Mouse (Mus musculus): ENCODE results near the gene Atf5.
A peak's percentile ranks its signal among the peaks of the same experiment; 100 is the strongest.

Gene Atf5

DNA sequence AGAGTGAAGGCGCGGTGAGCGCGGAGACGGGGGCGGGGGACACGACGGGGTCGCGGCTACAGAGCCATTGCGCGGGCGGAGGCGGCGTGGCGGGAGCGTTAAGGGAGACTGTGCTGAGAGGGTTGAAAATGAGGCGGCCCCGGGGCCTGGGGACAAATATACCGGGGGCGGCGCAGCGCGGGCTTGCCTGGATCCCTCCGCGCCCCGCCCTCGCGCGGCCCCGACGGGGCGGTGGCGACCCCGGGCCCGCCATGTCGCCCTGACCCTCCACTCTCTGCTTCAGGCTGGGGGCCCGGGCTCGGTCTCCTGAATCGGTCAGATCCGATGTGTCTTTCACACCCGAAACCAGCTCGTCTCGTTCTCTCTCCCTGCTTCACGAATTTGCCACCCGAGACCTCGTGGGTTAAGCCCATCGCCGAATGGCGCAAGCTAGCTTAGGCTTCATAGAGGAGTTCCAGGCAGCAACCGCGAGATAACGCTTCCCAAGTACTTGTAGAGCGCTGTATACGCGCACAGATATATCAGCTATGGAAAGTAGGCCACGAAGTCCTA is at the start of gene Atf5:
Atf5 (minus strand) TSS at position 189 of the 552 bp plus-strand sequence.
- DNase-seq: peak; percentile 76

DNA sequence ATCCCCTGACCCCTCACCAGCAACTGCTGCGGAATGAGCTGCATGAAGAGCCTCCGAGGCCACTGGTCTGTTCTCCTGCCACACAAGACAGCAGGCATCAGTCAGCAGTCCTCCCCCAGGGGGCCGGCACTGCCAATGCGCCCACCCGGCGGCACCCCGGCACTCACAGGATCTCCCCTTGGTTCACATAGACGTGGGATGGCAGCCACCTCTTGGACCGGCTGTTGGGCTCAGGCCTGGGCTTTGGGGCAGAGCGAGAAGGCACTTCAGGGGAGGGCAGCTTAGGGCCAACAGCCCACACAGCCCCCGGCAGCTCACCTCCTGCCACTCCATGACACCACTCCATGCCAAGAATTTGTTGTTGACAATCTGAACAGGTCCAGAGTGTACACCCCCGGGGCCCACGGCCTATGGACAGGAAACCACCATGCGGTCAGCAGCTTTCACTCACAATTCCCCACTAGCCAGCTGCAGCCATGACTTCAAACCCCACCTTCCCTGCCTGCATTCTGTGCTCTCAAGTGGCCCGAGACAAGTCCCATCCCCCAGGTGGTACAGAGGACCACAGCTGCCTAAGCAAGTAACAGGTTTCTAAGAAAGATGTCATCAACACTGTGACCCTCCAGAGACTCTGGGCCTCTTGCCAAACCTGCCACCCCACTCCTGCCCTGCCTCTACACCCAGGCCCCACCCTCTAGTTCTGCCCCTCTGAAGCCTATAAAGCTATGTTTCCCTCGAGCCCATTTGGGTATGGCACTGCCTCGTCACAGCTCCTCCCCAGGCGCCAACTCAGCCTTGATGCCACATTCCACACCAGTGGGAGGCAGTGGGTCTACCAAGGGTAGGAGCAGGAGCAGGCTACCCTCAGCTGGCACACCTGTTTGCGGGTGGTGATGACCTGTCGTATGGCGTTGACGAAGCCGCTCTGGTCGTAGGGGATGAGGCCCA is 48.4 kb upstream of the Atf5 start:
- DNase-seq: no peak

DNA sequence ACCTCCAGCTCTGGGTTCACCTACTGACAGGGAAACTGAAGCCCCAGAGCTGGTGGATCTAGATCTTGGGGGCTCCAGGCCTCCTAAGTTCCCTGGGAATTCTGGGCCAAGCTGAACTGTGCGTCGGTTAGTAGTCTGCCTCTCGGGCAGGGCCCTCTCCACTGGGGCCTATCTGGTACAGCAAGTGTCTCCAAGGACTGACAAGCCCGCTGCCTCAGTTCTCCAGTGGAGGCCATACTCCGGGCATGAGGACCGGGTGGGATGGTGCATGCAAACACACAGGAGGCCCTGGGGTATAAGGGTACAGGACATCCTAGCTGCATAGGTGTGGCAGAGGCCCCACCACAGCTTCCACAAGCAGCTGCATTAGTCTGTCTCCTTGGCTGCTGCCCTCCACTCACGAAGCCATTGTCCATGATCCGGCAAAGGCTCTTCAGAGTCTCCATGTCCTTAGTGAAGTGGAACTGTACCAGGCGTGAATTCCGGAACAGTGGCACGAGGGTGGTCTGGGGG is 47.6 kb upstream of the Atf5 start:
- no peak for DNase-seq

DNA sequence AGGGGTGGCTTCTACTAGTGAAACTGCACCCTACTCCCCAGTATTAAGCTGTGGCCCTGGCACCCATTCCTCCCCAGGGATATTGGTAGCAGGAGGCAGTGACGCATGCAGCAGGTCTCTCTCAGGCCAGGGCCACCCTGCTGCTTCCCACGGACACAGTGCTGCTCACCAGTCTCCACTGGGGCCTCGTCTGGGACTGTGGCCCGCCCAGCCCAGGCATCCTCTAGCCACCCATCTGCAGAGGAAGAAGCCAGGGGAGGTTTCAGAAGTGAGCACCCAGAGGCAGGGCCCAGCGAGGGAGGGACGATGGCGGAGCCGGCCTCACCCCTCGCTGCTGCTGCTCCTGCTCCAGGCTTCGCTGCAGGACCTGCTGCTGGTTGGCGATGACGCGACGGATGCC is 46.8 kb upstream of the Atf5 start:
- no peak for DNase-seq

DNA sequence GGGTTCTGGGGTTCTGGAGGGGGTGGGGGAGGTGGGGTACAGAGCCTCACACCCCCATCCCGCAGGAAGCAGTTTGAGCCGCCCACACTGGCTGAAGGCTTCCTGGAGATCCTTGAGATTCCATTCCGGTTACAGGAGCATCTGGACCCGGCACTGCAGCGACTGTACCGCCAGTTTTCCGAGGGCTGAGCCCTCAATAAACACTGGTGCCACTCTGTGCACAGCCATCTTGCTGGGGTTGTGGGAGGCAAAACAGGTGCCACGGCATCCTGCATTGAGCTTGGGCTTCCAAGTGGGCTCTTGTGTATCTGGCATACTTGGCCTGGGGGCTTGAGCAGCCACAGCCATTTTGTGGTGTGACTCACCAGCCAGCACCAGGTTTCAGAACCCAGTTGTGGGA is 46.0 kb upstream of the Atf5 start:
- no peak for DNase-seq

DNA sequence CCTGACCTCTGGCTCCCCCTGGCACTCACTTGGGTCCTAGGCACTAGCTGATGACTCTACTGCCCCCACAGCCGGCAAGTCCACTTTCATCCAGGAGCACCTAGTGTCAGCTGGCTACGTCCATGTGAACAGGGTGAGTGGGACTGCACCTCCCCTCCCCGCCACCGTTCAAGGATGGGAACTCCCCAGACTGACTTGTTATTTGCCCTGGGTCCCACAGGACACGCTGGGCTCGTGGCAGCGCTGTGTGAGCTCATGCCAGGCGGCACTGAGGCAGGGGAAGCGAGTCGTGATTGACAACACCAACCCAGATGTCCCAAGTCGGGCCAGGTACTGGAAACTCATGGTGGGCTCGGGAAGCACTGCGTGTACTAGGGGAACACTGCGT is 45.0 kb upstream of the Atf5 start:
- DNase-seq: no peak

DNA sequence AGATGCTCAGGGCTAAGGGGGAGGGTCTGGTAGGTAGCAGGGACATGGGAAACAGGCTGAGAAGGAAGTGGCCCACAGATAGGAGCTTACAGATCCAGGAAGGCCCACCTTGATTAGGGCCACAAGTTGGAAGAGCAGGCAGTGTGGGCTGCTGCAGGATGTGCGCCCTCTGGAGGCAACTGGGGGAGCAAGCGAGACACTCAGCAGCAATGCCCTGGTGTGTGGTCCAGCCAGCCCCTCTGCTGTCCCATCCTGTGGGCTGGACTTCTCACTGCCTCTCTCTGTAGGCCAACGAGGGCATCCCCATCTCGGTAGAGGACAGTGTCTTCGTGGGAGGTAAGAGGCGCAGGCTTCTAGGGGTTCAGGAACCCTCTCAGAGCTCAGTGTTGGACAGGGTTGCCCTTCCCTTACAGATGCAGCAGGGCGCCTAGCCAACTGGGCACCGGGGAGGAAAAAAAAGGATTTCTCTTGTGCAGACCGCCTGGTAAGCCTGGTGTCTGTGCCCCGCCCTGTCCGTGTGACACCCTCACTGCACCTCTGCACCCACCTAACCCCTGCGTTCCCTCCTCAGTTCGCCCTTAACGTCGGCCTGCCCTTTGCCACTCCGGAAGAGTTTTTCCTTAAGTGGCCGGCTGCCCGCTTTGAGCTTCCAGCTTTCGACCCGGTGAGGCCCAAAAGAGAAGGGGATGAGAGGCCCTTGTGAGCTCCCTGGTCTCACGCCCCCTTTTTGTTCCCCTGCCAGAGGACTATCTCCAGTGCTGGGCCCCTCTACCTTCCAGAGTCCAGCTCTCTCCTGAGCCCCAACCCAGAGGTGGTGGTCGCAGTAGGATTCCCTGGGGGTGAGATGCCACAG is 44.3 kb upstream of the Atf5 start:
- DNase-seq: peak; percentile 75

DNA sequence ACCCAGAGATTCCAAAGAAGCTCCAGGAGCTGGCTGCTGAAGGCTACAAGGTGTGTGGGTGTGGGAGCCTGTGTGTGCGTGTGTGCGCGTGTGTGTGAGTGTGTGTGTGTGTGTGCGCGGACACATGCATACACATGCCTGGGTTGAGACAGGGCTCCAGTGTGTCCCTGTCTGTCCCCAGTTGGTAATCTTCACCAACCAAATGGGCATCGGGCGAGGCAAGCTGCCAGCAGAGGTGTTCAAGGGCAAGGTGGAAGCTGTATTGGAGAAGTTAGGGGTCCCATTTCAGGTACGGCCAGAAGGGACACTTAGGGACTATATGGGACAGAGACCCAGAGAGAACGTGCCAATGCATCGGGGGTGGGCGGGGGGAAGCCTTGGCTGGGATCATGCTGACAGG is 43.4 kb upstream of the Atf5 start:
- no peak for DNase-seq

DNA sequence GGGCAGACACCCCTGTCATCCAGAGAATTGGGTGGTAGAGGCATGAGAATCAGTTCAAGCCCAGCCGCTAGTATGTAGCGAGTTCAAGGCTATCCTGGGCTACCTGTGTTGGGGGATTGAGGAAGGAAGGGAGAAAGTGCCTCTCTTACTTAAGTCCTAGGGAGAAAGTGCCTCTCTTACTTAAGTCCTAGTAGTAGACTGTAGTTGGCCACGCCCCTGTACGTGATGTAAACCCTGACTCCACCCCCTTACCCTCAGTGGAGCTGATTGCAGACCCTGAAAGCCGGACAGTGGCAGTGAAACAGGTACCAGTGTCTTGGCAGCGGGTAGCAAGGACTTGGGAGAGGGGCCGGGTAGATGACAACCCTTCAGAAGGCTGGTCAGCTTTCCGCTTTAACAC is 41.4 kb upstream of the Atf5 start:
- no peak for DNase-seq

DNA sequence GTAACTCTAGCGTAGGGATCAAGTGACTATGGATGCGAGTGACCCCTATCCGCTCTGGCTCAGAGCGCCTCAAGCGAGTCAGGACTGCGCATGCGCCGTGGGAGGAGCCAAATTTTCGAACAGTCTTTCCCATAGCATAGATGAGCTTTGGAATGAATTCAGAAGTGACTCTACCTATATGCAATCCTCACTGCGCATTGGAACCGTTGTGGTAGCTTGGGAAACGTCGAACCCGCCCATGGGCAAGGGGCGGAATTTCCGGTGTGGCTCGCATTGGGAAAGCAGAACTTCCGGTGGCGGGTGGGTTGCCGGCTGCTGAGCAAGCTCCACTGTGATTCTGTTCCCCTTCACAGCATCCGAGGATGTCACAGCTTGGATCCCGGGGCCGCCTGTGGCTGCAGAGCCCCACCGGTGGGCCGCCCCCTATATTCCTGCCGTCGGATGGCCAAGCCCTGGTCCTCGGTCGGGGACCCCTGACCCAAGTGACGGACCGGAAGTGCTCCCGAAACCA is 40.6 kb upstream of the Atf5 start, which contains the start of gene Pnkp:
Pnkp (plus strand) TSS at position 98 of the 511 bp plus-strand sequence.
- peak; percentile 88 for DNase-seq

DNA sequence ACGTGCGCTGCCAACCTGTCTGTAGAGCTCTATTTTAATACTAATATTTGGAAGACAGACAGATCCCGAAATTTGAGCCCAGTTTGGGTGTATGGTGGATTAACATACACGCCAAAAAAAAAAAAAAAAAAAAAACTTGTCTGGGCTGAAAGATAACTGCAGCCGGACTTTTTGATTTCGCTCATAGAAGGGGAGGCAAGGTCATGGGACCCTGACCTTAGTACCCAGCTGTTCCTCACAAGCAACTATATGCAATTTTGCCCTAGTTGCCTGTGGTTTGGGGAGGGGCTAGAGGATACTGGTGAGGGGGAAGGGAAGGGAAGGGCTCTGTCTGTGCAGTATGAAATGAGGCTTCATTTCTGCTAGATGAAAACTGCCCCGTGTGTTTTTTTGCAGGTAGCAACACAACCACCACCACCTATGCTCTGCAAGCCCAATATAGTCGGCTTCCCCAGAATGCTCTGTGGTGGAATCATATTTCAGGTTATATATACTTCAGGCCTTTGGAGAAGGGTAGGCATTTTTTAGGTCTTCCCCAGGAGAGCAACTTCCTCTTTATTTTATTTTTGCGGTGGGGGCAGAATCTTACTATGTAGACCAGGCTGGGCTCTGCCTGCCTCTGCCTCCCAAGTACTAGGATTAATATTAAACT is 39.9 kb upstream of the Atf5 start:
- DNase-seq: no peak

DNA sequence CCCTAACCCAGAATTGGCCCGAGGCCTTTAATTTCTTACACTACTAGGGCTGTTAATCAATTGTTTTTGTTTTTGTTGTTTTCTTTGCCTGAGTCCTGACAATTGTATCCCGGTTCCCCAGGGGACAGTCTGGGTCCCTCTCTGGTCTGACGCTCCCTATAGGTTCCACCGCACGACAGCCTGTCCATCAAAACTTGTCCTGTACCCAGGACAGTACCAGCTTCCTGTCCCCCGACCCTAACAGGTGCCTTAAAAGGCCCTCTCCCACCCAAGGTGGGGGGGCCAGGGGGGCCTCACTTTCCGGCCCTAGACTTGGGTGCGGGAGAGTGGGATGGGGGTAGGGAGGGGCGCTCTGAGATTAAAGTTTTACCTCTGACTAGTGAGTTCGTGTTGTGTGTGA is 38.6 kb upstream of the Atf5 start:
- DNase-seq: no peak

DNA sequence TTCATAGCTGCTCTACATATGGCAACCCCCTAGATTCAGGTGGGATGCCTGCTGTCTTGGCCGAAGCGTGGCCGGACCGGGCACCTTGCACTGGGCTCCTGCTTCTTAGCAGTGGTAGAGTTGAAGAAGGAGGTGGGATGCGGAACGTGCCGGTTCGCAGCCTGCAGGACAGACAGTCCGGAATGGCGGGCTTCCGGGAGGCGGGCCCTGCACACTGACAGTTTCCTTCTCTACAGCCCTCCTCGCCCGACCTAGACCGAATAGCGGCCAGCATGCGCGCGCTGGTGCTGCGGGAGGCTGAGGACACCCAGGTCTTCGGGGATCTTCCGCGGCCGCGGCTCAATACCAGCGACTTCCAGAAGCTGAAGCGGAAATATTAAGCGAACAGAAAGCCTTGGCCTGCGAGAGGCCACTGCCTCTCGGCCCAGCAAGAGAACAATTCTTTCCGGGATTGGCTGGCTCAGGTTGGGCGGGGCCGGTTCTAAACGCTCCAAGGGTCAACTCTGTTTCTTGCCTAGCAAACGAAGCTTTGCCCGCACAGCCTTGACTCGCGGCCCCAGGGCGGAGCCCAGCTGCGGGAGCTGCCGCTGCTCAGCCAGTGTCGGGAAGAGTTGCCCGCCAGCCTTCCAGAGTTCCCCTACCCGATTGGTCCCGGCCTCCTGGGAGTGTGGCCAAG is 38.0 kb upstream of the Atf5 start:
- DNase-seq: peak; percentile 95

DNA sequence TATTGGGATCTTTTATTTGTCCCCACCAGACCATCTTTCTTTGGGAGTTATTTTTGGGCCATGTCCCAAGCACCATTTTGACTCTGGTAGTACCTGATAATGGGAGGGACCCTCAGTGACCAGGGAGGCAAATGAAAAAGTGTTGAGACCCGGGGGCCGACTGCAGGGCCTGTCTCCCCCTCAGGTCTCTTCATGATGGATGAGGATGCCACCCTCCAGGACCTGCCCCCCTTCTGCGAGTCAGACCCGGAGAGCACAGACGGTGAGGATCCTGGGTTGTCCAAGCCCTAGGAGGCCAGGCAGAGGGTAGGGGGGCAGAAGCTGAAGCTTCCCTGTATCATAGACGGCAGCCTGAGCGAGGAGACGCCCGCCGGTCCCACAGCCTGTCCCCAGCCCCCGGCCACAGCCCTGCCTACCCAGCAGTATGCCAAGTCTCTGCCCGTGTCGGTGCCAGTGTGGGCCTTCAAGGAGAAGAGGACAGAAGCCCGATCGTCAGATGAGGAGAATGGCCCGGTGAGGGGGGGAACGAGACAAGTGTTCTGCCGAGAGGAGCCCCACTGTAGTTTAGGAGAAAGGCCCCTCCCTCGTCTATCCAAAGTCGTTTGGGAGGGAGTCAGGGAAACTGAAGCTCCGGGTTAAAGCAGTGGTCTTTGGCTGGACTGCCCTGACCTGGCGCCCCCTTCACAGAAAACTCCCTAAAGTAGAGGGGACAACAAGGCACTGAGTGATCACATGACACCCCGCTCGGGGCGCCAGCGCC is 37.3 kb upstream of the Atf5 start:
- DNase-seq: no peak

DNA sequence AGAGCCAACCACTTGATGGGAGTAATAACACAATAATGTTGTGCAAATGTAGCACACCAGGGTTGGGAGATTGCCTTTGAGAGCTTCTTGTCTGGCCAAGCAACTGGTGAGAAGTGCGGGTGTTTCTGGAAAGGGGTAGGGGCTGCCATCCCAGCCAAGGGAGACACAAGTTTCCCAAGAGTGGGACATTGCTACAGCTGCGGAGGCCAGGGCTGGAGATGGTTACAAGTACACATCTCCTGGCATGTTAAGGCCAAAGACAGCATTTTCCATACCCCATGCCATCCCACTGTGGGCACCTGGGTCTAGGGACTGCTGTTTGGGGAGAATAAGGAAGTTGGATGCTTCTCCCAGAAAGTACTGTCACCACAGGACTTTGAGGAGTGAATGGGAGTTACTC is 36.6 kb upstream of the Atf5 start:
- no peak for DNase-seq

DNA sequence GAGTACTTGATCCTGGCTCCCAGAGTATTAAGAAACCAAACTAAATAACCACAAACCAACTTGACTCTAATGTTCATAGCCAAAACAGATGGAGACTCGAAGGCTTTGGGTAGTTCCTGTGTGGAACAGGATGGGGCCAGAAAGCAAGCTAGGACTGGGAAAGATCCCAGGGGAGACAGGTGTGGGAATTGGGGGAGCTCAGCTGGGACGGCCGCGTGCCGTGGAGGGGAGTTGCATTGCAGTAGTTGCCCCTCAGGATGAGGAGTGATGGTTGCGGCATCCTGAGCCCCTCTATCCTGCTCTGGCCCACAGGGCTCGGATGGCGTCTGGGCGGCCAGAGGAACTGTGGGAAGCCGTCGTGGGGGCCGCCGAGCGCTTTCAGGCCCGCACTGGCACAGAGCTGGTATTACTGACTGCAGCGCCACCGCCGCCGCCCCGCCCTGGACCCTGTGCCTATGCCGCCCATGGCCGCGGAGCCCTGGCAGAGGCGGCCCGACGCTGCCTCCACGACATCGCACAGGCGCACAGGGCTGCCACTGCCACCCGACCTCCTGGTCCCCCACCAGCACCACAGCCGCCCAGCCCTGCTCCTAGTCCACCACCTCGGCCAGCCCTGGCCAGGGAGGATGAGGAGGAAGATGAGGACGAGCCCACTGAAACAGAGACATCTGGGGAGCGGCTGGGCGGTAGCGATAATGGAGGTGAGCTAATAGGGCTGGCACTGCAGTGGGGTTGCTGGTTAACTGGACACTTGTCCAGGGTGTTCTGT is 36.0 kb upstream of the Atf5 start:
- no peak for DNase-seq

DNA sequence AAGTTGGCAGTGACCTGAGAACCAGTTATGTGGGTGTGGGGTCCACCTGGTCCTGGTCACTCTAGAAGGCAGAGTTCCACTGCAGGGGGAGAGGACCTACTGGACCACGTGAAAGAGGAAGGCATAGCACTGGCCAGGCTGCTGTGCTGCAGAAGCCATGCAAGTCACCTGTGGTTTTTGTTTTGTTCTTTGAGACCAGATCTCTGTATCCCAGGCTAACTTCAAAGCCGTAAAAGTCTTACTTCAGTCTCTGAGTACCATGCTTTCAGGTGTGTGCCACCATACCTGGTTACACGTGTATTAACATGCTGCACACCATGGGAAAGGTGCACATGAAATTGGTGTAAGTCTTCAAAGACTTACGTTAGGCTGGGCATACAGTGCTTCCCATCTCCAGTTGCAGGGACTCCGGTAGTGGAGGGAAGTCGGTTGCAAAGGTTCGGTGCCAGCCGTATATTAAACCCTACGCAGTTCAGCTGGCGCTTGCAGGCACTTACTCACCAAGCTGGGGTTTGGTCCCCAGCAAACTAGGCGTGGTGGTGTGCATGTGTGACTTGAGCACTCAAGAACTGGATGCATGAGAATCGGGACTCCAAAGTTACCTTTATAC is 35.3 kb upstream of the Atf5 start:
- DNase-seq: no peak

DNA sequence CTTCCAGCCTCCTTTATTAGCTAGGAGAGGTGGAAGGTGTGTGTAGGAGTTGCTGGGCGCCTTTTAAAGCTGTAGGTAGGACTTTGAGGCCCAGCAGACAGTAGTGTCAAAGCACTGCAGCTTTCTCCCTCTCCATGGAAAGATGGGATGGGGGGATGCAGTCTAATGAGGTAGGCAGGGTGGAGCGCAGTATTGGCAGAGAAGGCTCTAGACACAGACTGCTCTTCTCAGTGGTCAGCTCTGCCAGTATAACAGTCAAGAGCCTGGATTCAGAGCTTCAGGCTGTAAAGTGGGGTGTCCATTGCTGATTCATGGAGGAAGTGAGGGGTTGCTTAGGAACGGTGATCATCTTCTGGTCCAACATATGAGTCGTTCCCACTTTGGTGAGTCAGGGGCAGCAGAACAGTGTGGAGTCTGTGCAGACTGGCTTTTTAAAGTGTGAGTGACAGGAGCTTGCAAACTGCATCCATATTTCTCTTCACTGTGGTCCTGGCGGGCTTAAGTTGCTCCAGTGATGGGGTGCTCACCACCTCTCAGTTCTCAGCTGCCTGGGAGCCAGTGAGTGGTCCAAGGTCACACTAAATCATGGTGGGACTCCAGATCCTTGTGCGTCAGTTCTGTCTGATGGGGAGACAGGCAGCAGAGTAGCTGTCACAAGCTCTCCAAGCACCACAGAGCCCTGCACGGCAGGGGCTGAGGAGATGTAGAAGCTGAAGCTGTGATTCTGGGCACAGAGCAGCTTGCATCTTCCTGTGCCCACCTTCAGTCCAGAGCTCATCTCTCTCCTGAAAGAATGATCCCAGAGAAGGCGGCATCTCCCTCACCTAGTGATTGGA is 34.5 kb upstream of the Atf5 start:
- DNase-seq: no peak

DNA sequence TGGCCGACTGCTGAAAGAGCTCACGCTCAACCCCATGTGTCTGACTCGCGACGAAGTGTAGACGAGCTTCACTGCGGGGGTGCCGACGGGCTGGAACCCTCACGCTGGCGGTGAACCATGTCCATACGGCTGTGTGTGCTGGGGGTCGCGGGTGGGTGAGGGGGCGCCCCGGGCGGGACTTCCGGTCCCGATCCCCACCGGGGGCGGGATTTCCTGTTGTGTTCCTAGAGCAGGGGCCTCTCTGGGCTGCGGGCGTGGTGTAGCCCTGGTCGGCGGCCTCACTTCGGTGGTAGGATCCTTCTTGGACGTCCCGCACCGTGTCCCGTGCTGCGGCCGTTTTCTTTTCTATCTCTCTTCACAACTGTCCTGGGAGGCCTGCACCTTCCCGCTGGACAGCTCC is 33.7 kb upstream of the Atf5 start:
- peak; percentile 89 for DNase-seq
